Mouse (Mus musculus) heart, postnatal 14 days (tissue): ENCODE measurements around the gene Lsm14b. TPM values are rescaled to one million over a fixed set of nuclear protein-coding genes. Genes with fewer than 3 reads are reported as not detected.

Source experiments
- DNase-seq, 2 experiments: peaks; one replicate each; pipeline ENCODE4 v3.0.0; 2021 to 2022
- intact Hi-C: fragments of 180-260 bp; cut with DNase I; formaldehyde crosslinking; loops from one replicate; pipeline ENCODE4 v1.15.1; 2025
- total RNA-seq, 2 experiments: library from RNA; stranded (reverse); gene quantifications; 2 replicates each; pipeline ENCODE4 v1.2.3; 2021

The Lsm14b gene
- total RNA-seq, 2 experiments from 2014 or later = 57.3 to 61.8 TPM

- intact Hi-C loops = no loop called here
- DNase-seq = no peak
Observed at GRCm38 (mm10) chr2:180047980-180048635, 23.3 kb downstream of the Lsm14b start.

DNA sequence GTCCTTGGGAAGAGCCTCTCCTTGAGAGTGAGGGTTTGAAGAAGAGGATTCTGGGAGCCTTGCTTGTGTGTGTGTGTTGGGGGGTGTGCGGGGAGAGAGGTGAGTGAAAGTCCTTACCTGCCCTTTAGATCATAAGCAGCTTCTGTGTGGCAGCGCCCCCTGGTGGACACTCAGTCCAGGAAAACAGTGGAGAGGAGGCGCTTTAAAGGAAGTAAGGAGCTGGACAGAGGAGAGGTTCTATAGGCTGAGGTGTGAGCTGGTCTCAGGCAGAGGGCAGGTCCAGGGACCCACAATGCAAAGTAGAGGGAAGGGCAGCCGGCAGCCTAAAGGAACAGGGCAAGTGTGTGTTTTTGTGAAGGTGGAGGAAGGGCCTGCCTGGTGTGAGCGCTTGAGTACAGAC is 26.2 kb downstream of the Lsm14b start:
- peak; percentile 84 to 89 for DNase-seq
- intact Hi-C loops = loop anchor here (2.0 kb wide), 1 partner anchor 134 kb away; no protein-coding TSS in a partner anchor

DNA sequence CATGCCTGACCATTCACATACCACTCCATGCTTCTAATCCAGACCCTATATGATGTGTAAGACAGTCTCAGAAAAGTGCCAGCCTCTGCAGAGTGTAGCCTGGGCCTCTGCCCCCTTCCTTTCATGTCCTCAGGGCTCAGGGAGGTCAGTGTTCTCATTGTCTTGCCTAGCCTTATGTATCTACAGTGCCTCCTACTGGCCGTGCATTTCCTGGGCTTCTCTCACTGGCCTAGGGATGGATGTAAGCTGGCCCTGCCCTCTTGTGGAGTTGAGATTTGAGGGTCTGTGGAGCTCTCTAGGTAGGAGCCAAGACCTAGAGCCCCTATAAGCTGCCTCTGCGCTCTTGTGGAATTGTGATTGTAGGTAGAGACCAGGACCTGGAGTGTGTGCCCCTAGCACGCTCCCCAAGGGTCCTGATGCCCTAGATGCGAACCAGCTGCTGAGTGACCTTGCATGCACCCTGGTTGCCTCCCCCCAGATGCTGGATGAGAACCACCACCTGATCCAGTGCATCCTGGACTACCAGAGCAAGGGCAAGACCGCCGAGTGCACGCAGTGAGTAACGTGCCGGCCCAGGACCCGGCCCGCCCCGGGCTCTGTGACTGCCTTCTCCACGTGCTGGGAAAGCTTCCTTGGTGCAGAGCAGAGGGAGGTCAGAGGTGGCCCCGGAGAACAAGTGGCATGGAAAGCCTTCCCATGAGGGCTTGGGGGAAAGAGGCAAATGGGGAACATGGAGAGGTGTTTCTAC is 27.4 kb downstream of the Lsm14b start:
- DNase-seq = peak in 1 of 2 experiments; percentile 43

GRCm38 (mm10) chr2:180053001-180053400 is 28.2 kb downstream of the Lsm14b start:
- no peak for DNase-seq
- intact Hi-C loops = no loop called here

More for the DNA sequence above, 27.4 kb downstream of the Lsm14b start:
- intact Hi-C loops = loop anchor here (2.0 kb wide), 1 partner anchor 135 kb away; no protein-coding TSS in a partner anchor

GRCm38 (mm10) chr2:180063338-180064131 is 38.7 kb downstream of the Lsm14b start:
- intact Hi-C loops = no loop called here
- no peak for DNase-seq

GRCm38 (mm10) chr2:180069770-180070480 is 45.1 kb downstream of the Lsm14b start:
- no peak for DNase-seq

GRCm38 (mm10) chr2:180070481-180071453 is 46.0 kb downstream of the Lsm14b start, which contains the start of gene Mtg2:
Mtg2 (plus strand) TSS chr2:180070588.
- DNase-seq = peak; percentile 95 to 96
- intact Hi-C loops = no loop called here

More at GRCm38 (mm10) chr2:180069770-180070480, 45.1 kb downstream of the Lsm14b start:
- intact Hi-C loops = no loop called here

DNA sequence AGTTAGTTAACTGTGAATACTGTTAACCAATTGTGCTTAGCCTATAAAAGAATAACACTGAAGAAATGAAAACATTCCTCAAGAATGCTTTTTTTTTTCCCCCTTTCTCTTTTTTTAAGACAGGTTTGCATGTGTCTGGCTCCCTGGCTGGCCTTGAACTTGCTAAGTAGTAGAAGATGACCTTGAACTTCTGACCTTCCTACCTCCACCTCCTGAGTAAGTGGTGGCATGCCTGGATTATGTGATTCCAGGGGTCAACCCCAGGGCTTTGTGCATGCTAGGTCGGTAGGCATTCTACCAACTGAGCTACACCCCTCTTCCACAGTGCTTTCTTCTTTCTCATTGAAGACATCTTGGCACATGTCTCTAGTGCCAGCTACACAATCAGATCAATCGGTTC is 46.9 kb downstream of the Lsm14b start:
- intact Hi-C loops = no loop called here
- no peak for DNase-seq

DNA sequence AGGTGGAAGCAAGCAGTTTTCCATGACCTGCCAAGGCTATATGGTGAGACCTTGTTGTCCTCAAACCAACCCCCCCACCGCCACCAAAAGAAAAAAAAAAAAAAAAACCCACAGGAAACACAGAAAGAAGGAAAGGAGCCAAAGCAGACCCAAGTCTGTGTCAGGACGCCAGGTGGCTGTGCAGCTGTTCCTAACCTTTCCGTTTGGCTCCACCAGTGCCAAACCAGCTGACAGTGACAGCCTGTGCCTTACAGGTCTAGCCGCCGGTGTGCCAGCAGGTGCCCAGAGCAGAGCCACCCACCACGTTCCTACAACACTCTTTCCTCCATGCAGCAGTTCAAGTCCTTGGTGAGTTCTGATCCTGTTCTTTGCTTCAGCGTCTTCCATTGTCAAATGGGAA is 48.1 kb downstream of the Lsm14b start:
- no peak for DNase-seq
- intact Hi-C loops = no loop called here

GRCm38 (mm10) chr2:180077622-180078021 is 52.8 kb downstream of the Lsm14b start:
- intact Hi-C loops = no loop called here
- no peak for DNase-seq

DNA sequence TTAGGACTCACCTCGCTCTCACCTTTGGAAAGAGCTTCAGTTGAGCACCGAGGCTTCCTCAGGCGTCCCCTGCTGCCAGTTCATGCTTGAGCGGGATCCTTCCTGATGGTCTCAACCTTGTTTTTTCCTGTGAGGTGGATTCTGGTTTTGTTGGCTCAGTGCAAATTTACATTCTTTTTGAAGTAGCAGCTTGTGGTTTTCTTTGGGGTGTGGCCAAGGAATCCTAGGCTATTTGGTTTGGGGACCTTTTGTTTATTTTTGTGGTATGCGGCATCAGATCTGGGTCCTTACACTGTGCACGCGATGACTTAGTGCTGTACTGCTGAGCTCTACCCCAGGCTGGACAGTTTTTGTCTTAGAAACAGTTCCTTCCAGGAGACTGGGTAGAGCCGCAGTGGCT is 55.9 kb downstream of the Lsm14b start:
- DNase-seq = no peak
- intact Hi-C loops = no loop called here

GRCm38 (mm10) chr2:180083063-180083462 is 58.3 kb downstream of the Lsm14b start:
- no peak for DNase-seq
- intact Hi-C loops = no loop called here

- intact Hi-C loops = no loop called here
- no peak for DNase-seq
Observed at GRCm38 (mm10) chr2:180084565-180084964, 59.8 kb downstream of the Lsm14b start.

Other genes starting within 250 kb of the Lsm14b start
- gene Taf4, start 48.3 kb upstream of the Lsm14b start, total RNA-seq = 10 to 100 TPM; 15.8 to 19.0 TPM
- gene Psma7, start 17.4 kb downstream of the Lsm14b start, total RNA-seq = 100 to 1,000 TPM; 167 to 177 TPM
- gene Ss18l1, start 17.5 kb downstream of the Lsm14b start, total RNA-seq = 1 to 10 TPM; 2.9 to 3.3 TPM
- gene Mtg2, start 45.6 kb downstream of the Lsm14b start, total RNA-seq = 10 to 100 TPM; 18.7 to 19.7 TPM
- gene Hrh3, start 79.5 kb downstream of the Lsm14b start, total RNA-seq = not detected
- gene Osbpl2, start 94.3 kb downstream of the Lsm14b start, total RNA-seq = 10 to 100 TPM; 33.4 to 35.7 TPM
- gene Adrm1, start 146.5 kb downstream of the Lsm14b start, total RNA-seq = 10 to 100 TPM; 87.1 to 95.9 TPM
- 10 to 100 TPM; 43.1 to 63.7 TPM for gene Lama5, start 200.9 kb downstream of the Lsm14b start, total RNA-seq
- gene Rps21, start 232.4 kb downstream of the Lsm14b start, total RNA-seq = 100 to 1,000 TPM; 460 to 507 TPM
- 10 to 100 TPM; 14.3 to 14.6 TPM for gene Cables2, start 248.5 kb downstream of the Lsm14b start, total RNA-seq